Mouse (Mus musculus): ENCODE measurements around the gene Slc25a44.

DNA sequence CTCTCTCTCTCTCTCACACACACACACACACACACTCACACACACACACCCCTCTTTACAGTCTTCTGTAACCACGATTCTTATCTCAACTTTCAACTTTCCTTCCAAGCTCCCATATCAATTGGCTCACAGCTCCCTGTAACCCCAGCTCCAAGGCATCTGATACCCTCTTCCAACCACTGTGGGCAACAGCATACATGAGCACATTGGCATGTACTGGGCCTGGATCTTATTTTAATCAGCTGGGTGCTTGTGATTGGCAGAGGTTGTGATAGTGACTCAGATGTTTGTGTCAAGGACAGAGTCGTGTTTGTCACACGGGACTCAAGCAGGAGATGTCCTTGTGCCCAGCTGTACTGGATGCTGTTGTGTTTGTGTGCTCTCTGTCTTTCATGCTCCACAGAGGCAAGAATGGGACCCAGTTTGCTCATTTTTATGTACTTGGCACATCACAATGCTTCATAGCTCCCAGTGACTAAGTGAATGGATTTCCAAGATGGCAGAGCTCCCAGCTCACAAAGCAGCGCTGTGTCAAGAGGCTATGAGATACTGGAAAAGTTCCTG is 2.5 kb upstream of the Slc25a44 start:
- TF ChIP-seq CTCF (IDR thresholded peaks at IDR 0.05; ENCODE audit: low read depth) (no peak), EP300 (optimal IDR thresholded peaks at IDR 0.05) (no peak)

Data from stomach, postnatal 0 days (tissue).